Comparison of ENCODE assay signal across 17 mouse cellular contexts in genomic region chr7:114356381-114356780, GRCm38 (mm10). TPM values are rescaled to one million over a fixed set of nuclear protein-coding genes. Genes with fewer than 3 reads are reported as not detected.
DNase-seq lines count a peak whose midpoint lies in the region; ATAC-seq and TF ChIP-seq lines count a peak whose summit lies in the region.
"Had no signal": no experiment of that assay in that cellular context is flagged by ENCODE, and none has a peak within 500 bp of the region (broad histone marks: within the 10 kb centered on the region; RNA-seq: fewer than 3 reads in every experiment).

No protein-coding gene starts in this region.

- H3K9me3 ChIP-seq in liver, postnatal 0 days (ENCODE audit: low read length), result no peaks in the 10 kb centered on the region
- H3K9me3 ChIP-seq: intestine, embryonic 15.5 days; limb, embryonic 13.5 days; midbrain, embryonic 12.5 days; neural tube, embryonic 13.5 days had no signal

- no peaks in the 10 kb centered on the region for H3K27me3 ChIP-seq in liver, postnatal 0 days (ENCODE audit: insufficient read depth, low read length)
- H3K27me3 ChIP-seq: intestine, embryonic 15.5 days; limb, embryonic 13.5 days; midbrain, embryonic 12.5 days; neural tube, embryonic 13.5 days had no signal

- TF ChIP-seq CTCF in liver, postnatal 0 days (IDR thresholded peaks at IDR 0.05; ENCODE audit: low read depth), result no peak

- ATAC-seq in liver, postnatal 0 days, result peak; percentile 87
- ATAC-seq: intestine, embryonic 15.5 days had no signal

- WGBS in liver, postnatal 0 days (ENCODE audit: insufficient replicate concordance), result 24% methylated on average over 2 of the region's 2 CpGs

- peak; percentile 31; the same call in 1 of the 2 replicates for TF ChIP-seq EP300 in liver, postnatal 0 days (IDR thresholded peaks at IDR 0.05; ENCODE audit: low read depth)

- H3K4me3 ChIP-seq in liver, postnatal 0 days (ENCODE audit: low read depth, low read length), result no peak overlapping the region
- H3K4me3 ChIP-seq: erythroblast, embryonic 14.5 days; gastrocnemius, adult 2 months; intestine, embryonic 15.5 days; limb, embryonic 13.5 days; midbrain, embryonic 12.5 days; neural tube, embryonic 13.5 days had no signal

- no peak overlapping the region for H3K9ac ChIP-seq in liver, postnatal 0 days (replicated peaks)
- H3K9ac ChIP-seq: intestine, embryonic 15.5 days; limb, embryonic 13.5 days; midbrain, embryonic 12.5 days; neural tube, embryonic 13.5 days had no signal

- no peak overlapping the region for H3K4me2 ChIP-seq in liver, postnatal 0 days (ENCODE audit: low read depth, low read length)
- H3K4me2 ChIP-seq: intestine, embryonic 15.5 days; limb, embryonic 13.5 days; midbrain, embryonic 12.5 days; neural tube, embryonic 13.5 days had no signal

- 0 out of 2 replicates have a peak, but pooled peaks cover 2% of the 10 kb centered on the region for H3K4me1 ChIP-seq in liver, postnatal 0 days (ENCODE audit: insufficient read depth)
- H3K4me1 ChIP-seq: intestine, embryonic 15.5 days; limb, embryonic 13.5 days; midbrain, embryonic 12.5 days; neural tube, embryonic 13.5 days had no signal

- DNase-seq in heart, adult 18-20 months, result peak; percentile 8 to 51
- no peak for DNase-seq in heart, postnatal 25 days (ENCODE audit: low spot score)
- peak; percentile 4 to 11 for DNase-seq in spleen, adult 18-20 months
- DNase-seq in spleen, postnatal 14 days (ENCODE audit: low spot score in 2 of 2), result no peak
- peak; percentile 19 for DNase-seq in liver, postnatal 0 days
- DNase-seq in telencephalon, adult 2 months (ENCODE audit: low read depth, low spot score), result peak; percentile 17
- no peak for DNase-seq in yolk sac, embryonic 10.5 days (ENCODE audit: low spot score)
- no peak for DNase-seq in ovary, postnatal 36 days (ENCODE audit: low spot score)
- DNase-seq: cerebellum, postnatal 36 days; gastrocnemius, adult 2 months; right cerebral cortex, postnatal 14 days; thymus, adult 18-20 months had no signal

- peak overlapping the region; percentile 68 for H3K27ac ChIP-seq in liver, postnatal 0 days (ENCODE audit: low read depth)
- H3K27ac ChIP-seq: gastrocnemius, adult 2 months; intestine, embryonic 15.5 days; limb, embryonic 13.5 days; midbrain, embryonic 12.5 days; neural tube, embryonic 13.5 days had no signal

- intact Hi-C loops in heart, postnatal 25 days (cut with DNase I), result no loop called here

- H3K36me3 ChIP-seq in liver, postnatal 0 days (replicated peaks; ENCODE audit: insufficient read depth, low read length), result no peaks in the 10 kb centered on the region
- H3K36me3 ChIP-seq: intestine, embryonic 15.5 days; limb, embryonic 13.5 days; midbrain, embryonic 12.5 days; neural tube, embryonic 13.5 days had no signal

RNA-seq across cellular contexts. Expression of gene Pde3b, which starts 58.7 kb away (rescaled TPM):
- total RNA-seq in heart, adult 18-20 months (2021), result 10 to 100 TPM in 1 of 2 experiments, 1 to 10 TPM in 1; 4.7 to 10.1 TPM
- 1 to 10 TPM; 3.9 to 4.1 TPM for total RNA-seq in heart, postnatal 25 days (2021)
- 5.0 and 5.4 TPM in 2 replicates for polyA plus RNA-seq in liver, postnatal 0 days (2015; fragmentation: Nextera tagmentation; extraction: Ambion mirVana)

Comparison
In these comparisons a context has a peak if more than half of its experiments do, and no peak if none do; other contexts are left out.
1. DNase-seq: peak in heart, adult 18-20 months (2 of 2), spleen, adult 18-20 months (2 of 2), liver, postnatal 0 days (single experiment) and telencephalon, adult 2 months (single experiment); none in heart, postnatal 25 days (single experiment), spleen, postnatal 14 days (0 of 2), yolk sac, embryonic 10.5 days (single experiment) and ovary, postnatal 36 days (single experiment).